Mouse (Mus musculus) adrenal gland, adult 8-10 months (tissue): ENCODE data around the gene Fdxr. TPM values are rescaled to one million over a fixed set of nuclear protein-coding genes. Genes with fewer than 3 reads are reported as not detected.

ENCODE experiments used
- DNase-seq: peaks from one replicate; pipeline ENCODE4 v3.0.0; 2022
- total RNA-seq, 4 experiments: library from RNA; stranded (reverse); gene quantifications; 2 replicates each; pipeline ENCODE4 v1.2.4; 2022

Fdxr gene
- total RNA-seq, 4 experiments from 2014 or later, result 1,501 to 2,268 (median 1,689) TPM

DNA sequence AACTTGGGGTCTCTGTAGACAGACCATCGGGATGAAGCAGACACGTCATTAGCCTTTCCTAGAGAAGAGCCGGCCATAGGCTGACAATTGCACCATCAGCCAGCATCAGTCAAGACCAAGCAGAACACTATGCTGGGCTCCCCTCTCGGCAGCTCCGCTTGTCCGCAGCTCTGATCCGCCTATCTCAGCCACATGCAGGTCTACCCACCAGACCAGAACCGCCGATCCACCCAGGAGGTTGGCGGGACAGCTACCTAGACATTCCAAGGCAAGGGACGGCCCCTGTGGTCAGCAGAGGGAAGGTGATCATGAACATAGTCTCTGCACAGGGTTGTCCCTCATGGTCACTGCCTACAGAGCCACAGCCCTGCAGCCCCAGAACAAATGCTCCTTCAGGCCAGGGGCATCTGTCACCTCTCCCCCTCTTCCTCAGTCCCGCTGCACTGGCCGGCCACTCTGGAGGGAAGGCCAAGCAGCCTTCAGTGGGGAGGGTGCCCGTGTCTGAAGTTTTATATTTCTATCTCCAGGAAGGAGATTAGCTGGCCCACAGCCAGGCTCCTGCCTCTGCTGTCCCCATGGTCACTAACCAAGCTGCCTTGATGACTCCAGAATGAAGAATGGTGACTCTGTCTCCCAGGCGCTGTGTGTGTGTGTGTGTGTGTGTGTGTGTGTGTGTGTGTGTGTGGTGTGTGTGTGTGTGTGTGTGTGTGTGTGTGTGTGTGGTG, 42.4 kb downstream of the Fdxr start:
- DNase-seq, result peak; percentile 51

DNA sequence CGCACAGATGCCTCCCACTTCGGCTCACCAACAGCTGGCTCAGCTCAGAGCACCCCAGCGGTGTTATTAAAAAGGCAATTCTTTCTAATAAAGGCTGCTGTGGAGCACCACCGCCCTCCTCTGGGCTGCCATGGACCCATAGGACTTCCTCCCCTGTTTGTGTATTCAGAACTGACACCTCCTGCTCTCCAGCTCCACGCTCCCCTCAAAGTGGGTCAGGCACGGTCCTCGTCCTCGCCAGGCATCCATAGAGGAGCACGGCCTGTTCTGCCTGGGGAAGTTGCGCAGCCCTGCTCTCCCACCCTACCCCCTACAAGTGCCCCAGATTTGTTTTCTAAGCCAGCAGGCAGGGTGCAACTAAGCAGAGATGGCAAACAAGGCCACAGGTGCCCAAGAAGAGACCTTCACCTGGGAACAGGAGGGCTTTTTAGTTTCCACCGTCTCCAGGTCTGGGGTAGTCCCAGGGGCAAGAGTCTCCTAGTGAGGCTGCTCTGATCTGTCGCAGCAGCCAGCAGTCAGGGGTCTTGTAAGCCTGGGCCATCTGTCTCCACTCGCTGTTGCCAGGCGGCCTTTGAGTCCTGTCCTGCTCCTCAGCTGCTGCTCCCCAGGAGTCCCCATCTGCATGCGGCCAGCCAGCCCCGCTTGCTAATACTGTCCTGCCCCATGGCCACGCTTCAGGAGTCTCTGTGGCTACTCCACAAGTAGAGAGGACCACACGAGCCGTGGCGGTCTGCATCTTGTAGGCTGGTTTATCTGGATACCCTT, 43.1 kb downstream of the Fdxr start:
- DNase-seq, result no peak

GRCm38 (mm10) chr11:115232889-115233288, 44.0 kb downstream of the Fdxr start:
- no peak for DNase-seq

DNA sequence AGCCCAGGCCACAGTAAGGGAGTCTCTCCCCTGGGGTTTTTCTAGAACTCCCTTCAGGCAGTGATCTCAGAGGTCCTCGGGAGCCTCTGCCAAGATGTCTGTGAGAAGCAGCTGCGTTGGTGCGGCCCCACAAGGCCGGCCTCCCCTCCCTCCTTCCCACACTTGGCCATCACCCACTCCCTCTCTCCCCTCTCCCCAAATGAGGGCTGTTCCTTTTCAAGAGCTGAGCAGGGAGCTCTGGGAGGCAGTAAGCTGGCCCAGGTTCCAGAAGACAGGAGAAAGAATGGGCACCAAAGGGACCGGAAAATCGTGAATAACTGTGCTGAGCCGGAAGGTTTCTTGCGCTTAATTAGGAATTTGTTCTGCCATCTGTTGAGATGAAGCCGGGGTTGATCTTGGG, 44.9 kb downstream of the Fdxr start:
- DNase-seq, result no peak

DNA sequence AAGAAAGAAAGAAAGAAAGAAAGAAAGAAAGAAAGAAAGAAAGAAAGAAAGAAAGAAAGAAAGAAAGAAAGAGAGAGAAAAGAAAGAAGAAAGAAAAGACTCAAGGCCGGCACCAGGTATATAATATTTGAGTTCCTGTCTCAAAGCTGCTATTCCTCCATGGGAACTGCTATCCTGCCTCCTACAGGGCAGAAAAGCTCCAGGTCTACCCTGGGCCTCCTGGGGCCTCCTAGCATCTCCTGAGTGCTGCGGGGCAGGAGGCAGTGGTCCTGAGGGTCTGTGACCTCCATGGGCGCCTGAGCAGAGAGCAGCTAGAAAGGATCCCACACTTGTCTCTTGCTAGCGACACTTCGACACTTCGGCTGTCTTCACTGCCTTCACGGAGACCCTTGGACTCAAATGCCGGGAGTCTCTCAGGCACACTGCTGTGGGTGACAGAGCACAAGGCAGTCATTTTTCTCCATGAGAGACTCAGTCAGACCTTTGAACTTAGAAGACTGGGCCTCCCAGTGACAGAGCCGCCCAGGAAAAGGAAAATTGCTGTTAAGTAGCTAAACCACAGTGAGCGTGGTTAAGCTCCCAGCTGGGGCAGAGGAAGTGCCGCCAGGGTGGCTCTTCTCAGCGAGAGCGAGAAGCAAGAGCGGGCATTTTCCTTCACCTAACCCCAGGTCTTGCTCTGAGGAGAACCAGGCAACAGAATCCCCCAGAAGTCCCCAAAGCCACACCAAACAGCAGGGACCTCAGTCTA, 45.5 kb downstream of the Fdxr start:
- no peak for DNase-seq

DNA sequence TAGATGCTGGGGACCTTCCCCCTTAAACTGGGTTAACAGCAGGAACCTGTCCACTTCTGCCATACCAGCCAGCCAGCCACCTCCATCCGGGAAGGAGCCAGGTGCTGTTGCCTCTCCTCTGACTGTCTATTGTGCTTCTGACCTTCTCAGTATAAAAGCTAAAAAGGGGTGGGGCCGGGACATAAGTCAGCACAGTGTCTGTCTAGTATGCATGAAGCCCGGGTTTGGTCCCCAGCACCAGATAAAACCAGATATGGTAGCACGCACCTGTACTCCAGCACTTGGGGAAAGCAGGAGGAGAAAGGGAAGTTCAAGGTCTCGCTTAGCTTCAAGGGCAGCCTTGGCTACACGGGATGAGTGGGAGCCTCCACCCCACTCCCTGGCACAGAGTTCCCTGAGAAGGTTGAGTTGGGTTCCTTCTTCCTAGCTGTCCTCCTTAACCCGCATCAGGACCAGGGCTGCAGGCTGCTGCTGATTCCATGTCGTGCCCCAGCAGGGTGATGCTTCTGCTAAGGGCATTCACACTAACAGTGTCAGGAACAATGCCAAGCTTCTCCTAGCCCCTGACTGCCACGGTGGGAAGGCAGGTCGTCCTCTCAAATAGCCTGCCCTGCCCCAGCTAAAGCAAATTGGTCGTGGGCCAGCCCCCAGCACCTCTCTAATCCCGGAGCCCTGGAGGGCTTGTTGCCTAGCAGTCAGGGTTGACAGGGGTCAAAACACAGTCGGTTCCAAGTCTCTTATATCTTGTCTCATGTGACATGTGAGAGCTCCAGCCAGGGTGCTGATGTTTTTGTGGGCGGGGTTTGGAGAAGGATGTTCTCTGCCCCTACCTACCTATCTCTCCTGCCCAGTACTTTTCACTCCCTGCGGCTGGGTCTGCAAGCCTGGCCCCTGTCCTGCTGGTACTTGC, 47.6 kb downstream of the Fdxr start:
- no peak for DNase-seq

- DNase-seq, result no peak
Observed at GRCm38 (mm10) chr11:115228430-115228829, 48.4 kb downstream of the Fdxr start.

- no peak for DNase-seq
Observed at GRCm38 (mm10) chr11:115227640-115228039, 49.2 kb downstream of the Fdxr start.

DNA sequence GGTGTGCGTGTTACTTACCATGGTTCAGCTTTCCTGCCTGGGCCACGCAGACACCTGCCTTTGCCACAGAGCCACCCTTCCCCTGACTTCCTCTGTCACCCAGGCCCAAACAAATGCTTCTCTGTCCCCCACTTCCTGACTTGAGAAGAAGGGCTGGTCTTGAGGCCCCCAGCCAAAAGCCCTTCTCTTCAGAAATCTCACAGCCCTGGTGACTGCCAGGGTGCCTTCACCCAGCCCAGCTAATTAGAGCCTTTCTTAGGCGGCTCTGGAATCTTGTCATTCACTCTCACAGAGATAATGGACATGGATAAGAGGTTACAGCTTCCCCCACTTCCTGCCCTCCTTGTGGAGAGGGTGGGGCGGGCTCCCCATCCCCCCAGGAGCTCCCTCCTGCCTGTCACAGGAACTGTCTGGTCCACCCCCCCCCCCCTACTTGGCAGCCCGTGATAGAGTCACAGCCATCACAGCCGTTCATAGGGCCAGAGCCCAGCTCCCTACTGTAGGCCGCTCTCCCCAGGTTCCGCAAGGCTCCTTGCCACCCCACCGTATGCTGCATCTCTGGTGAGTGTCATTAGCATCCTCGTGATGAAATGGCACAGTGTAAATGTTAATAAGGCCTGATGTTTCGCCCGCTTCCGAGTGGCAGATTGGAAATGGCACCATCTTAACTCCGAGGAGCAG, 49.9 kb downstream of the Fdxr start:
- DNase-seq, result no peak

GRCm38 (mm10) chr11:115225301-115225700, 51.5 kb downstream of the Fdxr start:
- no peak for DNase-seq

- no peak for DNase-seq
Observed at GRCm38 (mm10) chr11:115224889-115225288, 52.0 kb downstream of the Fdxr start.

GRCm38 (mm10) chr11:115223877-115224276, 53.0 kb downstream of the Fdxr start:
- DNase-seq, result peak; percentile 39

DNA sequence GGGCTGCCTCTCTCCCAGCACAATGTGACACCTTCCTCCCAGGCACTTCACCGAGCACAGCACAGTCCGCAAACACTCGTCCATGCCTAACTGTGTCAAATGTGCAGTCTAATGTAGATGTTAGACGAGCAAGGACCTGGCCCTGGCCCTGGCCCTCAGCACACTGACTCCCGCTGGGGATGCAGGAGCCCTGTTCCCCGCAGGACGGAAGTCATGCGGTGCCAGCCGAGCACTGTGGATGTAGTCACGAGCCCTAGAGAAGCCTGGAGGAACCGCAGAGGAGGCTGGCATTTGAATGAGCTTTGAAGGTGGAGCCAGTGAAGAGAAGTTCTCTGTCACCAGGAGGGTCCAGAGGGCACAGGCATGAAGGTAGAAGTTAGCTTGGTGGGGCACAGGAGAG, 53.4 kb downstream of the Fdxr start:
- no peak for DNase-seq

- no peak for DNase-seq
Observed at GRCm38 (mm10) chr11:115222570-115222969, 54.3 kb downstream of the Fdxr start.

GRCm38 (mm10) chr11:115222077-115222476, 54.8 kb downstream of the Fdxr start:
- DNase-seq, result no peak

GRCm38 (mm10) chr11:115219685-115220084, 57.2 kb downstream of the Fdxr start:
- DNase-seq, result no peak

DNA sequence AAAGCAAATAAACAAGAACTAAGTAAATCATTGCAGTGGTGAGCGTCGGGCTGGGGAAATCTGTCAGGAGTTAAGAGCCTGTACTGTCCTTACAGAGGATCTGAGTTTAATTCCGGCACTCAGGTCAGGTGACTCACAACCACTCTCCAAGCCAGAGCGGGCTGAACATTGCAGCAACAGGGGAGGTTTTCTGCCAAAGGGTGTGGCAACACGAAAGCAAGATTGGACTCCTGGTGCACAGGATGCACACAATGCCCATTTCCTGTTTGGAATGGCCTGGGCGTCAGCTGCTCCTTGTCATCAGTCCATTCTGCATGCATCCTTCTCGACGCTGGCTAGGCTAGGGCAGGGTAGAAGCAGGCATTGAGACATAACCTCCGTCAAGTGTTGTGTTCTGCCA, 57.6 kb downstream of the Fdxr start:
- peak; percentile 29 for DNase-seq
